Mouse (Mus musculus): ENCODE results near the gene Ppp1r1c. TPM values are rescaled to one million over a fixed set of nuclear protein-coding genes. Genes with fewer than 3 reads are reported as not detected.

The Ppp1r1c gene
- polyA plus RNA-seq, 1 experiment from 2014 or later: 0.25 TPM

DNA sequence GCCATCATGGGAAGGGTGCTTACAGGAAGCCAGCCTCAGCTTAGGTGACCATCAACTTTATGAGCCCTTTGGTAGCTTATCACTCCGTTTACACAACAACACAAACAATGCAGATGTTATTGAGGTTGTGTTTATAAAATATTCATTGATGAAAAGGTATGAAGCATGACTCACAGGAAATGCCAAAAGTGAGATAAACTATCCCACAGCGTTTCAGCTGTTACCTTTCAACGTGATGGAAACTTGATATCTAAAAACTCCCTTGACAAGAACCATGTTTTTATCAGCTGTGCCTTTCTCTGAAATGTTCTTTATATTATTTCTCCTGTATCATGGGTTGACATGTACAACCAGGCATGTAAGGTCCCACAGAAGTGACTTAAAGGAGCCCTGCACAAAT, 16.7 kb upstream of the Ppp1r1c start:
- 49% methylated on average over 3 of the region's 3 CpGs for WGBS
- H3K9me3 ChIP-seq (ENCODE audit: control insufficient read depth, low read length): no peaks in the 10 kb centered on the region
- ATAC-seq (ENCODE audit: low read depth): no peak

DNA sequence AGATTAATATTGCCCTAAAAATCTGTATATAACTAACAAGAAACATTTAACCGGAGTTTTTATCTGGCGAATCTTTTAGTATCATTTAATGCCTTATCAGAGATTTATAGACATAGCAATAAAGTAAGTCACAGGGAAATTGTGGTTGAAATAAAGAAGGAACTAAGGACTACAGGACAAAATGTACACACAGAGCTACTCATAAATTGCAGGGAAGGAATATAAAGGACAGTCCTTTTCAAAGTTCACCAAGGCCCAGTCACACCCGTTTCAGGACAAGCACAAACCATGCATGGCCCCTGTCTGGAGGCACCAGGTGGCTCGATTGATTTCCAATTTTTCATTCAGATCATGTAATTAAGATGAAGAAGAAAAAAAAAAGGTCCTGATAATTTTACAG, 12.4 kb upstream of the Ppp1r1c start:
- Histone ChIP-seq H3K4me2 (ENCODE audit: low read depth, low read length) (no peak overlapping the region), H3K4me3 (ENCODE audit: low read length) (no peak overlapping the region), H3K27ac (ENCODE audit: low read length) (no peak overlapping the region), H3K27me3 (ENCODE audit: control insufficient read depth, insufficient read depth, low read depth, low read length) (no peaks in the 10 kb centered on the region), H3K36me3 (ENCODE audit: control insufficient read depth, insufficient read depth, low read length) (no peaks in the 10 kb centered on the region), H3K9me3 (ENCODE audit: control insufficient read depth, low read length) (no peaks in the 10 kb centered on the region), H3K9ac (ENCODE audit: low read length) (no peak overlapping the region), H3K4me1 (replicated peaks; ENCODE audit: control insufficient read depth, insufficient read depth, low read length) (peaks cover 1% of the 10 kb centered on the region; the same call in 1 of the 2 replicates)
- no peak for ATAC-seq (ENCODE audit: low read depth)
- WGBS: 92% methylated on average over 4 of the region's 4 CpGs

More for the DNA sequence above, 16.7 kb upstream of the Ppp1r1c start:
- no peak overlapping the region for H3K9ac ChIP-seq (ENCODE audit: low read length)
- H3K27me3 ChIP-seq (ENCODE audit: control insufficient read depth, insufficient read depth, low read depth, low read length): no peaks in the 10 kb centered on the region
- H3K36me3 ChIP-seq (ENCODE audit: control insufficient read depth, insufficient read depth, low read length): no peaks in the 10 kb centered on the region
- H3K4me2 ChIP-seq (ENCODE audit: low read depth, low read length): no peak overlapping the region
- no peak overlapping the region for H3K4me3 ChIP-seq (ENCODE audit: low read length)
- peaks cover 5% of the 10 kb centered on the region; the same call in 1 of the 2 replicates for H3K4me1 ChIP-seq (replicated peaks; ENCODE audit: control insufficient read depth, insufficient read depth, low read length)
- no peak overlapping the region for H3K27ac ChIP-seq (ENCODE audit: low read length)

DNA sequence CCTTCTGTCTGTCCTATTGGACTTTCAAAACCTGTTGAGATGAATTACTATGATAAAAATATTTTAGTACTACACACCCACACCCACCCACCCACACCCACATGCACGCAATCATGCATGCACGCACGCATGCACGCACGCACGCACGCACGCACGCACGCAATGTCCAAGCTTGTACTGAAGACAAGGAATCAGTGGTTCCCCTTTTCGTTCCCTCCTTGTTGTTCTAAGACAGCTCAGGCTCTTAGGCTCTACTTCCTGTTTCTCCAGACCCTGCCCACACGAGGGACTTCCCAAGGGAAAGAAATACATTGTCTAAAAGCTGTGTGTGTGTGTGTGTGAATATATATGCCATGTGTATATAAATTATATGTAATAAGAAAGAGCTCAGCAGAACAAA, 11.6 kb upstream of the Ppp1r1c start:
- H3K9ac ChIP-seq (ENCODE audit: low read length): no peak overlapping the region
- no peak overlapping the region for H3K4me2 ChIP-seq (ENCODE audit: low read depth, low read length)
- H3K9me3 ChIP-seq (ENCODE audit: control insufficient read depth, low read length): no peaks in the 10 kb centered on the region
- 82% methylated on average over 12 of the region's 12 CpGs for WGBS
- no peak overlapping the region for H3K4me3 ChIP-seq (ENCODE audit: low read length)
- no peaks in the 10 kb centered on the region for H3K27me3 ChIP-seq (ENCODE audit: control insufficient read depth, insufficient read depth, low read depth, low read length)
- H3K36me3 ChIP-seq (ENCODE audit: control insufficient read depth, insufficient read depth, low read length): no peaks in the 10 kb centered on the region
- H3K4me1 ChIP-seq (replicated peaks; ENCODE audit: control insufficient read depth, insufficient read depth, low read length): no peaks in the 10 kb centered on the region
- no peak overlapping the region for H3K27ac ChIP-seq (ENCODE audit: low read length)
- no peak for ATAC-seq (ENCODE audit: low read depth)

DNA sequence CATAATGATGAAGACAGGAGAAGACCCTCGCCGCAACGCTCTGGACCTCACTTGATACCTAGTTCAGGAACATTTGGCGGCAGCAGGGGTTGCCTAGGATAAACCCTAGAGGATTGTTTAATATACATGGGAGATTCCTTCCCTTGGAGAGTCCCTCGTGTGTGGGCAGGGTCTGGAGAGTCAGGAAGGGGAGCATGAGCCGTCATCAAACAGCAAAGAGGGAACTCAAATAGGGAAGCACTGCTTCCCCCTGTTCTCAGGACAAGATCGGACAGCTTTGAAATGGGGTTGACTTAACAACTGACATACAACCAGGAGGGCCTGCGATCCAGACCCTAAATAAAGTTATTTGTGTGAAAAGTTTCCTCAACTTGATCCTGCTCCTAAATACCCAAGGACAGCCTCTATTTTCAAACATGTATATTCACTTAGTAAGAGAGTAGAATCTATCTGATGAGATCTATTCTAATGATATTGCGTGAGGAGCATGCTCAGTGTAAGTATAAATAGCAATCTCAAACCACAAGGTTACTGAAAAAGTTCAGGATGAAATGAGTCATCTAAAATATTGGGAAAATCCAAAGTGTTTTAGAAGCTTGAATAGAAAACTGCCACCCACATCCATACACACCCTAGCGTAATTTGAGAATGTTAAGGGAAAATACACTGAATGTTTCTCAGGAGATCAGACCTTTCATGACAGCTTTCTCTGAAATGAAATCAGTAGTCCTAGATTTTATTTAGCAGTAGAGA, 10.9 kb upstream of the Ppp1r1c start:
- H3K9me3 ChIP-seq (ENCODE audit: control insufficient read depth, low read length): no peaks in the 10 kb centered on the region
- H3K9ac ChIP-seq (ENCODE audit: low read length): no peak overlapping the region
- no peaks in the 10 kb centered on the region for H3K27me3 ChIP-seq (ENCODE audit: control insufficient read depth, insufficient read depth, low read depth, low read length)
- no peak for ATAC-seq (ENCODE audit: low read depth)
- H3K4me1 ChIP-seq (replicated peaks; ENCODE audit: control insufficient read depth, insufficient read depth, low read length): no peaks in the 10 kb centered on the region
- H3K4me2 ChIP-seq (ENCODE audit: low read depth, low read length): no peak overlapping the region
- H3K4me3 ChIP-seq (ENCODE audit: low read length): no peak overlapping the region
- 77% methylated on average over 10 of the region's 10 CpGs for WGBS
- no peak overlapping the region for H3K27ac ChIP-seq (ENCODE audit: low read length)
- no peaks in the 10 kb centered on the region for H3K36me3 ChIP-seq (ENCODE audit: control insufficient read depth, insufficient read depth, low read length)

DNA sequence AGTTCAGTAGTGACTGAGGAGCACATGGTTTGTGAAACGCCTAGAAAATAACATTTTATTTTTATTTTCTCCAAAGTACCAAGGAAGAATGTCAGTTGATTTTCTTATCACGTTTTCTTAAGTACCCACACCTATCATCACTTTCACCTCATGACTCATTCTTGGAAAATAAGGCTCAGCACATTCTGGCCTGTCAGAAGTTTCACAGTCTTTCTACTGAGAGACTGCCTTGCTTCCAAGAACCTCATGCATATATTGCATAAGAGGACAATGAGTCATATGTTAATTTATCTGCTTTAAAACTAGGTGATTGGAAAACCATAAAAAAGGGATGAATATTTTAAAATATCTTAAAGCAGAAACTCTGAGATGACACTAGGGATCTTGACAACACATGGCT, 9.4 kb upstream of the Ppp1r1c start:
- H3K36me3 ChIP-seq (ENCODE audit: control insufficient read depth, insufficient read depth, low read length): no peaks in the 10 kb centered on the region
- no peak for ATAC-seq (ENCODE audit: low read depth)

DNA sequence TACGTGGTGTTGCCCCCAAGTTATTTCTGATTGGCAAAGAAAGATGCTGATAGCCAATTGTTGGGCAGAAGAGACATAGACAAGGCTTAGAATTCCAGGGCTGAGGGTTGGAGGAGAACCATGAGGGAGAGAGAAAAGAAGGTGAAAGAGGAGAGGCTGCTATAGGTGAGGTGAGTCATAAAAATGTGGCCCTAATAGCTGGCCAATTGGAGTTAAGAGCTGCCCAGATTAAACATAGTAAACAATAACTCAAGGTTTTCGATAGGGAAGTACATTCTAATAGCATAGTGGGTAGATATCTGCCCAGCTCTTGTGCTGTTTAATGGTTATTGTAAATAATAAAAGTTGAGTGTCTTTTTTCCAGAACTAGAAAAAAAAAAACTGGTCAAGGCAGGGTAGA, 2.8 kb upstream of the Ppp1r1c start:
- Histone ChIP-seq H3K9me3 (ENCODE audit: control insufficient read depth, low read length) (no peaks in the 10 kb centered on the region), H3K27ac (ENCODE audit: low read length) (no peak overlapping the region), H3K36me3 (ENCODE audit: control insufficient read depth, insufficient read depth, low read length) (no peaks in the 10 kb centered on the region), H3K4me3 (ENCODE audit: low read length) (no peak overlapping the region), H3K27me3 (ENCODE audit: control insufficient read depth, insufficient read depth, low read depth, low read length) (no peaks in the 10 kb centered on the region), H3K4me1 (replicated peaks; ENCODE audit: control insufficient read depth, insufficient read depth, low read length) (no peaks in the 10 kb centered on the region), H3K4me2 (ENCODE audit: low read depth, low read length) (no peak overlapping the region), H3K9ac (ENCODE audit: low read length) (no peak overlapping the region)
- 53% methylated on average over 2 of the region's 2 CpGs for WGBS
- ATAC-seq (ENCODE audit: low read depth): no peak

More for the DNA sequence above, 9.4 kb upstream of the Ppp1r1c start:
- H3K4me1 ChIP-seq (replicated peaks; ENCODE audit: control insufficient read depth, insufficient read depth, low read length): no peaks in the 10 kb centered on the region
- 45% methylated on average over 2 of the region's 2 CpGs for WGBS
- H3K9ac ChIP-seq (ENCODE audit: low read length): no peak overlapping the region
- no peak overlapping the region for H3K4me2 ChIP-seq (ENCODE audit: low read depth, low read length)
- H3K27me3 ChIP-seq (ENCODE audit: control insufficient read depth, insufficient read depth, low read depth, low read length): no peaks in the 10 kb centered on the region
- no peak overlapping the region for H3K27ac ChIP-seq (ENCODE audit: low read length)
- H3K9me3 ChIP-seq (ENCODE audit: control insufficient read depth, low read length): no peaks in the 10 kb centered on the region
- H3K4me3 ChIP-seq (ENCODE audit: low read length): no peak overlapping the region

DNA sequence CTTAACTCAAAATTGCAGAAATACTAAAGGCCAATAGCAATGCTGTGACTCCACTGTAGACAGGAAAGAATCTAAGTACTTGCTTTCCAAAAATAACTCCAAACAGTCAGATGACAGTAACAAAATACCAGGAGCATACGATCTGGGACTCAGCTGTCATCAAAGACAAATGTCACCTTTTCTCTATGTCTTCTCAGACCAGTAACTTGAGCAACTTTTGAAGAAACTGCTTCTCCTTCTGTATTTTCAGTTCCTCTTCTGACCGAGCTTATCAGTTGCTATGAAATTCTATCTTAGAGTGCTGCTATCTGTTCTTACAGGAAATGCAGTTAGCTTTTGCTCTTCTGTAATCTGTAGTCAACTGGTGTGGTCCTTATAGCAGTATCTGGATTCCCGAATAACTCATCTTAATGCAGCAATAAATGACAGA, 6.1 kb downstream of the Ppp1r1c start:
- Histone ChIP-seq H3K27me3 (ENCODE audit: control insufficient read depth, insufficient read depth, low read depth, low read length) (no peaks in the 10 kb centered on the region), H3K9ac (ENCODE audit: low read length) (no peak overlapping the region), H3K4me2 (ENCODE audit: low read depth, low read length) (no peak overlapping the region), H3K4me1 (replicated peaks; ENCODE audit: control insufficient read depth, insufficient read depth, low read length) (no peaks in the 10 kb centered on the region), H3K36me3 (ENCODE audit: control insufficient read depth, insufficient read depth, low read length) (no peaks in the 10 kb centered on the region), H3K27ac (ENCODE audit: low read length) (no peak overlapping the region), H3K4me3 (ENCODE audit: low read length) (no peak overlapping the region), H3K9me3 (ENCODE audit: control insufficient read depth, low read length) (no peaks in the 10 kb centered on the region)
- no peak for ATAC-seq (ENCODE audit: low read depth)
- 35% methylated on average over 3 of the region's 3 CpGs for WGBS

DNA sequence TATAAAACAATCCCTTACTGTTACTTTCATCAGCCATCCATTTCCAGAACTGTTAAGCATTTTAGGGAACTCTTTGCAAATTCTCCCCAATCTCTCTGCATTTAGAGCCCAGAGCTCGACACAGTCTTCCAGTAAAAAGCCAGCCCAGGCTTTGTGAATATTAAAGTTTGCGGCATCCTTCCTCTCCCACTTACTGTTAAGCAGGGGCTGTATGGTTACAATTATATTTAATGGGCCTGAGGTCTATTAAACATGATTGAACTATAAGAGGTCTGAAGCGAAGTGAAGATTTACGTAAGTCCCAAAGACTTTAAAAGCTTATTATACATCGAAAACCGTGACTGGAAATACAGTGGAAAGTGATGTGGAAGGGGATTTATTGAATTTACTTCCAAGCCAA, 7.2 kb downstream of the Ppp1r1c start:
- Histone ChIP-seq H3K4me1 (replicated peaks; ENCODE audit: control insufficient read depth, insufficient read depth, low read length) (no peaks in the 10 kb centered on the region), H3K36me3 (ENCODE audit: control insufficient read depth, insufficient read depth, low read length) (no peaks in the 10 kb centered on the region), H3K27ac (ENCODE audit: low read length) (no peak overlapping the region), H3K9me3 (ENCODE audit: control insufficient read depth, low read length) (no peaks in the 10 kb centered on the region), H3K27me3 (ENCODE audit: control insufficient read depth, insufficient read depth, low read depth, low read length) (no peaks in the 10 kb centered on the region), H3K4me3 (ENCODE audit: low read length) (no peak overlapping the region), H3K9ac (ENCODE audit: low read length) (no peak overlapping the region), H3K4me2 (ENCODE audit: low read depth, low read length) (no peak overlapping the region)
- ATAC-seq (ENCODE audit: low read depth): no peak
- 88% methylated on average over 6 of the region's 6 CpGs for WGBS

DNA sequence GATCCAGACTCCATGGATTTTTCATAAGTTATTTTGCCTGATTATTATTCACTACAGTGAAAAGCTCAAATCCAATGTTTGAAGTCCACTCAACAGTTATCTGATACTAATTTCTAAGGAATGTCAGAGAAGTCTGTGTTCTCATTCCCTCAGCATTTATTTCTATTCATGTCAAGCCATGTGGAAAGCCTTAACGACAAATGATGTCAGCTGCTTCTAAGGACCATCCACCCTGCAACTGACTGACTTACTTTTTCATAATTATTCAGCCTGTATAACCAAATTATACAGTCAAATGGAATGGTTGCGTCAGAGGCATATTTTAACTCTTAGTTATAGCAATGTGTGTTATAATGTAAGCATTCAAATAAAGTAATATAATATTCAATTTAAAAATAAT, 8.3 kb downstream of the Ppp1r1c start:
- Histone ChIP-seq H3K9me3 (ENCODE audit: control insufficient read depth, low read length) (no peaks in the 10 kb centered on the region), H3K9ac (ENCODE audit: low read length) (no peak overlapping the region), H3K27ac (ENCODE audit: low read length) (no peak overlapping the region), H3K4me1 (replicated peaks; ENCODE audit: control insufficient read depth, insufficient read depth, low read length) (no peaks in the 10 kb centered on the region), H3K27me3 (ENCODE audit: control insufficient read depth, insufficient read depth, low read depth, low read length) (no peaks in the 10 kb centered on the region), H3K4me3 (ENCODE audit: low read length) (no peak overlapping the region), H3K36me3 (ENCODE audit: control insufficient read depth, insufficient read depth, low read length) (no peaks in the 10 kb centered on the region), H3K4me2 (ENCODE audit: low read depth, low read length) (no peak overlapping the region)
- 70% methylated on average over 2 of the region's 2 CpGs for WGBS
- ATAC-seq (ENCODE audit: low read depth): no peak

DNA sequence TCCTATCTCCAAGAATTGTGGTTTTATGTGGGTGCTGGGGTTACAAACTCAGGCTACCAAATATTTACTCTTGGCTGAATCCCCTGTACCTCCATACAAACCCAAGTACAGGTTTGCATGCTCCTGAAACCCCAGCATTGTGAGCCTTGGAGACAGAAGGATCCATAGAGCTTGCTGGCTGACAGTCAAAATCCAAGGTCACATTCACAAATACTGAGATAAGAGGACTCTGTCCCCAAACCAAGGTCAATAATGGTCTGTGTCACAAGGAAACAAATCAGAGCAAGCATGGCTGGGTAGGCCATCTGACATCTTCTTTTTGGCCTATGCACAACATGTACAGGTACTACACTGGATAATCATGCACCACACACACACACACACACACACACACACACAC, 10.3 kb downstream of the Ppp1r1c start:
- Histone ChIP-seq H3K4me2 (ENCODE audit: low read depth, low read length) (no peak overlapping the region), H3K36me3 (ENCODE audit: control insufficient read depth, insufficient read depth, low read length) (no peaks in the 10 kb centered on the region), H3K4me3 (ENCODE audit: low read length) (no peak overlapping the region), H3K9ac (ENCODE audit: low read length) (no peak overlapping the region), H3K27me3 (ENCODE audit: control insufficient read depth, insufficient read depth, low read depth, low read length) (no peaks in the 10 kb centered on the region), H3K27ac (ENCODE audit: low read length) (no peak overlapping the region), H3K4me1 (replicated peaks; ENCODE audit: control insufficient read depth, insufficient read depth, low read length) (no peaks in the 10 kb centered on the region), H3K9me3 (ENCODE audit: control insufficient read depth, low read length) (no peaks in the 10 kb centered on the region)
- ATAC-seq (ENCODE audit: low read depth): no peak
